Mouse (Mus musculus) G1E-ER4 (cell line): Measurements from ENCODE around the gene Per2. TPM values are rescaled to one million over a fixed set of nuclear protein-coding genes. Genes with fewer than 3 reads are reported as not detected.

ENCODE experiments used
- GATA1 ChIP-seq: IDR thresholded peaks from one replicate; pipeline ENCODE4 v1.8.0; 2012; ENCODE audit warnings: low read length, inconsistent platforms
- polyA plus RNA-seq: library from polyadenylated mRNA; stranded (reverse); fragments of >175 nt; gene quantifications from 2 replicates; pipeline ENCODE4 v1.2.3, GENCODE M21; 2012

Per2 gene
- polyA plus RNA-seq, 1 experiment = 9.0 TPM

DNA sequence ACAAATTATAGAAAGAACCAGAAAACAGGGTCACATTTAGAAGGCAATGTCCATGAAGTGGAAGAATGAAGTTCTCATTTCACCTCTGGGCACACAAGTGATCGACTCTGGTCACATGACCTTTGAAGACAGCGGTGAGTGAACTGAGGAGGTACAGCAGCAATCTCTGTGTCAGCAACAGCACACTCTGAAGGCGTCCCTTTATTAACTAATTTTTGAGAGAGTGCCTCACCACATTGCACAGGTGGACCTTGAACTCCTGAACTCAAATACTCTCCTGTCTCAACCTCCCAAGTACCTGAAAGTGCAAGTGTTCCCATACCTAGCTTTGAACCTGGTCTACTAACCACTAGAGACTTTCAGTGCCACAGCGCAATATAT, 78.0 kb downstream of the Per2 start:
- TF ChIP-seq GATA1 = no peak

DNA sequence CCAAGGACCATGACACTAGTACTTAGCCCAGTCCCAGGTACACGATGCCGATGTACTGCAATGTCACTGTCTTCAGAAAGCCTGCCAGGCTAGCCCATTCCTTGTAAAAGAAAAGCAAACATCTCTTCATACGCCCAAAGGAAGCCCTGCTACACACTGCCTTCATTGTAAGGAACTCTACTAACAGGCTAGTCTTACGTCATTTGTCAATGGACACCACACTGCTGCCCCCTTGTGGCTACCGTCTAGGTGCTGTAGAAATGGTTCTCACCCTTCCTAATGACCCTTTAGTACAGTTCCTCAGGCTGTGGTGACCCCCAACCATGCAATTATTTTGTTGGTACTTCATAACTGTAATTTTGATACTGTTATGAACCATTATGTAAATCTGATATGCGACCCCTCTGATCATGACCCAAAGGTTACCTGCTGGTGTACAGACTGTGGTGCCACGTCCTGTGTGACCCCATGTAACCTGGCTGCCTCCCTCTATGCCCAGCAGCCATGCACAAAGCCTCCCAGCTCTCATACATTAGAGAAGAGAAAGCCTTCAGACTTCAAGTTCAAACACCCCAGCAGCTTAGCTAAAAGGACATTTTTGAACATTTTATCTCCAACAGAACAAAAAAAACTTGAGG, 78.6 kb downstream of the Per2 start:
- no peak for TF ChIP-seq GATA1

DNA sequence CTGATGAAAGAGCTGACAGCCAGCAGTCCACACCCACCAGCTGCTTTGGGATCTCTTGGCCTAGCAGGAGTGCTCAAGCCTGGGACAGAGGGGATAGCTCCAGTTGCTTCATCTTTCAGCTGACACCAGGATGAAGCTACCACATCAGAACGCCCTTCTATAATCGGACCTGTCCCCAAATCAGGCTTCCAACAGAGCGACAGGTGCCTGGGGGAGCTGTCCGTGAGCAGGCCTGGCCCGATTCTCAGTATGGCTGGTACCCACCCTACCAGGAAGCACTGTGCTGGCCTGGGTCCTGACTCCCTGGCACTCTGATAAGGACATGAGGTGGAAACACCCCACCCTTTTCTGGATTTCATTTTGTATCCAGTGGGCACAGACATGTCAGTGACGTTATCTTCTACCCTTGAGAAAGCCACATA, 85.7 kb downstream of the Per2 start:
- TF ChIP-seq GATA1 = no peak

DNA sequence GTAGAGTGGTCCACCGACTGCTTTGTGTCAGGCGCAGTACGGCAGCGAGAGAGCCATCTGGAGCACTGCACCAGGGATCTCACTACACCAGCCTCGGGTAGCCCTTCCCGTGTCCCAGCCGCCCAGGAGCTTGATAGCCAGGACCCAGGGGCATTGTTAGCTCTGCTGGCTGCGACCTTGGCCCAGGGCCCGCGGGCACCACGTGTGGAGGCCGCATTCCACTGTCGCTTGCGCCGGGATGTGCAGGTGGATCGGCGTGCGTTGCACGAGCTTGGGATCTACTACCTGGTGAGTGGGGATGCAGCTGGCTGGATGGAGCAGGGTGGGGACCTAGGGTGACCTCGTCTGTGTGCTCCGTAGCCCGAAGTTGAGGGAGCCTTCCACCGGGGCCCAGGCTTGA, 89.1 kb downstream of the Per2 start:
- no peak for TF ChIP-seq GATA1

DNA sequence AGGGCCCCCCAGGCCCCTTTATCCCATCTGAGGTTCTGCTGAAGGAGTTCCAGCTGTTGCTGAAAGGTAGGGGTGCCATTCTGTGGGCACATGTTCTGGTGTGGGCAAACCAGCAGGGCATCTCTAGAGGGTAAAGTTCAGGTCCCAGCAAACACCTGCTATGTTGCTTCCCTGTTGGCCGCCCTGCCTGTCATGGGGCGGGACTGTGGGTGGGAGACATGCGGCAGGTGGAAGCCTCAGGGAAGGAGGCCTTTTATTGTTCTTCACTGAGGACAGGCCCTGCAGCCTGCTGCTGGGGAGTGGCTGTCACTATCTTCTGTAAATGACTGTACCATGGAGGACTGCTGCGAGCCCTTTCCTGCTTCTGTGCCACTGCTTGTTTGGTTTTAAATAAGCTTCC, 89.7 kb downstream of the Per2 start:
- TF ChIP-seq GATA1 = no peak

DNA sequence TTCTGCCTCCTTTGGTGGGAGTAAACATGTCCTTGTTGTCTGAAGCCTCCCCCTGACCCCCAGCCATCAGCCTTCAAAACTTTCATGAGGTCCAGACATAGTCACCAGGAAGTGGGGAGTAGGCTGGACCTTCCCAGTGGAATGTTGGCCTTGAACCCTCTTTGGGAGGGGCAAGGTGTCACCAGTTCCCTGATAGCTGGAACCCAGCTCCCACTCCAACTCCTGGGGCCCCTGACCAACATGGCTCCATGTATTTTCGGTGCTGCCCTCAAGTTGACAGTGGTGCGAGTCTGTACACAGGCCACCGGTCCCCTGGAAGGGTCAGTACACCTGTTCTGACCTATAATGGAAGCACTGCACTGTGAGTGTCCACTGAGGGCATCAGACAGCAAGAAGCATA, 91.8 kb downstream of the Per2 start:
- TF ChIP-seq GATA1 = no peak

DNA sequence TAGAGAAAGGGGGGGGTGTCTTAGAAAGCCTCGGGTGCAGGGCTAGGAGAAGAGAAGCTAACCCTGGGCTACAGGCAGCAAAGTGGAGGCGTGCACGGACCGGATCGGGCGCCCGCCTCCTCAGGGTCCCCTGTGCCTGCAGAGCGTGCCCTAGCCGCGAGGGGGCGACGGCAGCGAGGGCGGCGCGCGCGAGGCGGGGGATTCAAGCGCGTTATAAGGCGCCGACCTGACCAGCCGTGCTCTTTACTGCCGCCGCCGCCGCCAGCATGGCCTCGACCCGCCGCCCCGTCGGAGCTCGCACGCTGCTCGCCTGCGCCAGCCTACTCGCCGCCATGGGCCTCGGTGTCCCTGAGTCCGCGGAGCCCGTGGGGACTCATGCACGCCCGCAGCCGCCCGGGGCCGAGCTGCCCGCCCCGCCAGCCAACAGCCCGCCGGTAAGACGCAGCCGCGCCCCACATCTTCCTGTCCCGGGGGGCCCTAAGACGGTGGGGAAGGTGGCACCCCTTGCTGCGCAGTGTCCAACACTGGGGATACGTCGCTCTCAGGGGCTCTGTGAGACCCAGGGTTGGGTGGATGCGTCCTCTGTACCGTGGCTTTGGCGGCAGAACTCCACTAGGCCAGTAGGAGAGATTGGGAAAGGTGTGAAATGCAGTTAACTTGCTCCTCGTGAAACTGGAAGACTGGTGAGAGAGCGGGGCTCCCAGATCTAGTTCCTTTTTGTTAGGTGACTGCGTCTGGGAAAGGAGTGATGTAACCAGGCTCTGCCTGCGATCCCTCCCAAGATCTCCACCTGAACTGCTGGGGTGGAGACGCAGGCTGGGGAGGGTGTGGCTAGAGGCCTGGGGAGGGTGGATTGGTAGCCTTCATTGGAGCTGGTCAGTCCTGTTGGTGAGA, 92.7 kb downstream of the Per2 start, which contains the start of gene Erfe:
TSS of gene Erfe (plus strand) at position 216 of the 894 bp plus-strand sequence.
- no peak for TF ChIP-seq GATA1

Other genes starting within 250 kb of the Per2 start
- 9.9 and 14.8 TPM in 2 replicates for gene Ube2f, start 209.0 kb downstream of the Per2 start, polyA plus RNA-seq
- gene Scly, start 161.0 kb downstream of the Per2 start, polyA plus RNA-seq = 2.6 and 3.8 TPM in 2 replicates
- gene Espnl, start 137.2 kb downstream of the Per2 start, polyA plus RNA-seq = 0.63 and 0.87 TPM in 2 replicates
- not detected in 2 replicates for gene Klhl30, start 108.3 kb downstream of the Per2 start, polyA plus RNA-seq
- 2.2 and 2.3 TPM in 2 replicates for gene Erfe, start 92.9 kb downstream of the Per2 start, polyA plus RNA-seq
- 106 and 149 TPM in 2 replicates for gene Ilkap, start 60.5 kb downstream of the Per2 start, polyA plus RNA-seq
- gene Hes6, start 45.3 kb downstream of the Per2 start, polyA plus RNA-seq = 52.3 and 62.8 TPM in 2 replicates
- gene Traf3ip1, start 35.3 kb upstream of the Per2 start, polyA plus RNA-seq = 19.4 and 22.7 TPM in 2 replicates
- 20.4 and 34.3 TPM in 2 replicates for gene Asb1, start 81.2 kb upstream of the Per2 start, polyA plus RNA-seq